Mouse (Mus musculus): ENCODE data around the gene Ap2m1. TPM values are rescaled to one million over a fixed set of nuclear protein-coding genes. Genes with fewer than 3 reads are reported as not detected.

Gene Ap2m1
- polyA plus RNA-seq, 1 experiment from 2014 or later = 584 TPM

DNA sequence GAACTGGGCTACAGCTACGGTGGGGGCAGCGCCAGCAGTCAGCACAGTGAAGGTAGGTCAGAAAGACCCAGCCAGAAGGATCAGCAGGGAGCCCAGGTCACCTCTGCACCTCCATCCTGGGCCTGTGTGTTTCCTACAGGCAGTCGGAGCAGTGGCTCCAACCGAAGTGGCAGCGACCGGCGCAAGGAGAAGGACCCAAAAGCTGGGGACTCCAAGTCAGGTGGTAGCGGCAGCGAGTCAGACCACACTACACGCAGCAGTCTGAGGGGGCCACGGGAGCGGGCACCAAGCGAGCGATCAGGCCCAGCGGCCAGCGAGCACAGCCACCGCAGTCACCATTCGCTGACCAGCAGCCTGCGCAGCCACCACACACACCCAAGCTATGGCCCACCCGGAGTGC is 4.3 kb upstream of the Ap2m1 start:
- Histone ChIP-seq H3K9ac (no peak overlapping the region), H3K4me2 (replicated peaks) (no peak overlapping the region), H3K4me3 (replicated peaks) (no peak overlapping the region), H3K27me3 (no peaks in the 10 kb centered on the region), H3K9me3 (replicated peaks) (no peaks in the 10 kb centered on the region), H3K36me3 (peaks cover 75% of the 10 kb centered on the region), H3K27ac (replicated peaks) (no peak overlapping the region), H3K4me1 (peaks cover 2% of the 10 kb centered on the region; the same call in 1 of the 2 replicates)
- no peak for ATAC-seq (ENCODE audit: insufficient number of reproducible peaks, low FRiP score, low TSS enrichment, low read depth)
- WGBS = 97% methylated on average over 20 of the region's 20 CpGs

DNA sequence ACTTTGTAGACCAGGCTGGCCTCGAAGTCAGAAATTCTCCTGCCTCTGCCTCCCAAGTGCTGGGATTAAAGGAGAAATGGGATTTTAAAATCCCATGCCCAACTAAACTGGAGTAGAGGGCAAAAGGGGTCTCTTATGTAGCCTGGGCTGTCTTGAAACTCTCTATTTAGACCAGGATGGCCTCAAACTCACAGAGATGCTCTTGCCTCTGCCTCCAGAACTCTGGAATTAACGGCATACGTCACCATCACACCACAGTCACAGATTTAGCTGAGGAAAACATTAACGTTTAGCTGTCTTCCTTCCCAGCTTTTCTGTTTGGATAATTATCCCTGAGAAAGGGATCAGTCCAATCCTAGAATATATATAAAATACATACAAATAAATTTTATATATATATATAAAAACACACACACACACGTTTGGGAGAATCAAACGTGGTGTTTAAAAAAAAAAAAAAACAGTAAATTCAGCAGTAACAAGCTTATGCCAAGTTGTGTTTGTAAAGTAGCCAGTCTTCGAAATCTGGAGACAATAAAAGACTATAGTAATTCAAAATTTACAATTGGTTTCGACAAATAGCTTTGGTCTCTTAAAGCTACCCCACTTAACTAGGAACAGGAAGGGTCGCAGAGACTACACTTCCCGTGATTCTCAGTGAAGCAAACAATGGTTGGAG is 522 bp upstream of the Ap2m1 start:
- no peak overlapping the region for H3K9ac ChIP-seq
- no peak for ATAC-seq (ENCODE audit: insufficient number of reproducible peaks, low FRiP score, low TSS enrichment, low read depth)
- H3K4me2 ChIP-seq (replicated peaks) = peak overlapping the region; percentile 28; the same call in 1 of the 2 replicates
- H3K4me1 ChIP-seq = peaks cover 24% of the 10 kb centered on the region
- no peak overlapping the region for H3K27ac ChIP-seq (replicated peaks)
- no peaks in the 10 kb centered on the region for H3K27me3 ChIP-seq
- H3K36me3 ChIP-seq = peaks cover 58% of the 10 kb centered on the region
- 36% methylated on average over 10 of the region's 10 CpGs for WGBS
- no peak overlapping the region for H3K4me3 ChIP-seq (replicated peaks)
- no peaks in the 10 kb centered on the region for H3K9me3 ChIP-seq (replicated peaks)

DNA sequence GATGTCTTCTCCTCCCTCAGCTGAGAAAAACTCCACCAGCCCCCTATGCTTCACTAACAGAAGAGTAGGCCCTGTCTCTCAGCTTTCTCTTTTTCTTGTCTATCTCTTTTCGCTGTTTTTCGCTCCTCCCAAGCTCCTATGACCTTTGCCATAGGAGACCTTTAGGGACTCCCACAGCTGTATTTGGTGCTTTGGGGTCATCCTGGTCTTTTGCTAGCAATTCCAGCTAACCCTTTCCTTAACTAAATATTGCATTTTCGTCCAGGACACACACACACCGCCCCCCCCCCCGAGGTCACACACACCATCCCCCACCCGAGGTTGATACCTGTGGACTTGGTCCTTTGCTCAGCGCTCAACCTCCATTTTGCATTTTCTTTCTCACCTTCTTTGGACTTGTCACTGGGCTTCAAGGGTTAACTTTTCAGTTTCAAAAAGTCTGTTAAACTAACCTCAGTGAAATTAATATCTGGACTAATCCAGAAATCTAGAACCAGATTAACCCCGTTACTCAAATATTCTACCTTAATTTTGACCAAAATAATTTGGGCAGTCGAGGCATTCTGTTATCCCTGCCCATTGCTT is 895 bp downstream of the Ap2m1 start:
- H3K27ac ChIP-seq (replicated peaks) = peak overlapping the region; percentile 88
- no peaks in the 10 kb centered on the region for H3K27me3 ChIP-seq
- peak overlapping the region; percentile 67 for H3K4me2 ChIP-seq (replicated peaks)
- H3K36me3 ChIP-seq = peaks cover 58% of the 10 kb centered on the region
- ATAC-seq (ENCODE audit: insufficient number of reproducible peaks, low FRiP score, low TSS enrichment, low read depth) = no peak
- peaks cover 24% of the 10 kb centered on the region for H3K4me1 ChIP-seq
- H3K9ac ChIP-seq = peak overlapping the region; percentile 93
- peak overlapping the region; percentile 93 for H3K4me3 ChIP-seq (replicated peaks)
- H3K9me3 ChIP-seq (replicated peaks) = no peaks in the 10 kb centered on the region
- WGBS = 26% methylated on average over 9 of the region's 9 CpGs

DNA sequence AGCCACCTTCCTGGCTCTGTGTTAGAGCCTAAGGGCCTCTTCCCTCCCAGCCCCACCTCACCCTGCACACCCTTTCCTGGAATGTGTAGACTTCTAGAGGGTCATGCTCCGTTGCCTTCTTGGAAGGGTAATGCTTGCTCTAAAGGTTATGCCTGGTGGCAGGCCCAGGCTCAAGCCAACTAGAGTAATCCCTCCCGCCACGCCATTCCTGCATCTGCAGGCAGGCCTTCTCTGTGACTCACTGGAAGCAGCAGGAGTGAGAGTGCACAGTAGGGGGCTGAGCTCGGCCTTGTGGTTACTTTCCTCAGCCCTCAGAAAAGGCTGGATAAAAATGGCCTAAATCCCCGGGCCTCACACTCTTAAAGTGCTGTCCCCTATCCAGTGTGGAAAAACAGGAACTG is 1.8 kb downstream of the Ap2m1 start:
- peak overlapping the region; percentile 13 for H3K9ac ChIP-seq
- H3K4me3 ChIP-seq (replicated peaks) = peak overlapping the region; percentile 93
- no peaks in the 10 kb centered on the region for H3K9me3 ChIP-seq (replicated peaks)
- 22% methylated on average over 5 of the region's 5 CpGs for WGBS
- H3K27ac ChIP-seq (replicated peaks) = peak overlapping the region; percentile 44; the same call in 1 of the 2 replicates
- peaks cover 58% of the 10 kb centered on the region for H3K36me3 ChIP-seq
- H3K4me1 ChIP-seq = peaks cover 24% of the 10 kb centered on the region
- H3K4me2 ChIP-seq (replicated peaks) = peak overlapping the region; percentile 67
- no peak for ATAC-seq (ENCODE audit: insufficient number of reproducible peaks, low FRiP score, low TSS enrichment, low read depth)
- no peaks in the 10 kb centered on the region for H3K27me3 ChIP-seq

DNA sequence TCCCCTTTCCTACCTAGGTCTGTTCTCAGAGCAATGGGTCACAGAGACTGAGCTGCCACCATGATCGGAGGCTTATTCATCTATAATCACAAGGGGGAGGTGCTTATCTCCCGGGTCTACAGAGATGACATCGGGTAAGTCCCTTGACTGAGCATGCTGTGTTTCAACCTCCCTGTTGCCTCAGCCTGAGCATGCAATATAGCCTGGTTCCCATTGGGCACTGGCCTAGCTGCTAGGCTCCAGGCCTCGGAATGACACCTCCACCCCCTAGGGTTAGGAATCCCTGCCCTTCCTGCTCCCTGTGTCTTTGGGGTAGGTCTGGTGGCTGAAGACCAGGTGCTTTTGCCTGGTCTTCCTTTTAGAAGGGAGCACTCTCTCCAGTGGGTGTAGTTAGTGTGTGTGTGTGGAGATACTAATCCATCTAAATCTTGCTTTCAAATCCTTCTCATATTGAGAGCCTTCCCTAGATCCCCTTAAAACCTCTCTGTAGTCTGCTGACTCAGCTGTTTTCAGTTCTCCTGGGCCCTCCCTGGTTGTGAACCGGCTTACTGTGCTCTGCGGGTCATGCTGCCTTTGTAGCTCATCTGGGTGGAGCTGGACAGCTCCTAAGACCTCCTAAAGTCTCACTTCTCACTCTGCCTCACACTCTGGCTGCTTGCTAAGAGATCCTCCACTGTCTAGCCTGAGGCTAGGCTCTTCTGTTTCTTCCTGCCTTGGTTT is 2.5 kb downstream of the Ap2m1 start:
- H3K9me3 ChIP-seq (replicated peaks) = no peaks in the 10 kb centered on the region
- H3K4me3 ChIP-seq (replicated peaks) = peak overlapping the region; percentile 93
- H3K36me3 ChIP-seq = peaks cover 59% of the 10 kb centered on the region
- H3K27ac ChIP-seq (replicated peaks) = no peak overlapping the region
- H3K27me3 ChIP-seq = no peaks in the 10 kb centered on the region
- peaks cover 24% of the 10 kb centered on the region for H3K4me1 ChIP-seq
- peak overlapping the region; percentile 67 for H3K4me2 ChIP-seq (replicated peaks)
- 38% methylated on average over 6 of the region's 6 CpGs for WGBS
- H3K9ac ChIP-seq = peak overlapping the region; percentile 13
- no peak for ATAC-seq (ENCODE audit: insufficient number of reproducible peaks, low FRiP score, low TSS enrichment, low read depth)

DNA sequence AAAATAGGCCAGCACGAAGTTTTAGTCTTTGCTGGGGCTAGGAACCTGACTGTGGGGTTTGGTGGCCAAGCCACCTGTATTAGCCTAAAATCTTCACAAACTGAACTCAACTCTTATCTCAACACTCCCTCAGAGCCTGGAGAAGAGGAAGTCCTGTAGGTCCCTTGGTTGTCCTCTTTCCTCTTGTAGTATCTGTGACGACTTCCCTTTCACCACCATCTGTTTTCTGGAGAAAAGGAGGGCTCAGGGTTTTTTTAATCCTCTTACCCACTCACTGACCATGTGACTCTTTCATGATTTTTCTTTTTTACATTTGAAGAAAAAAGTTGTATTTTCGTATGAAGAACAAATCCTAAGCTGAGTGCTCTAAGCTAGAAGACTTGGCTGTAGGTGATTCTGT is 4.4 kb downstream of the Ap2m1 start:
- no peak overlapping the region for H3K4me3 ChIP-seq (replicated peaks)
- no peak for ATAC-seq (ENCODE audit: insufficient number of reproducible peaks, low FRiP score, low TSS enrichment, low read depth)
- 70% methylated on average over 3 of the region's 3 CpGs for WGBS
- peaks cover 64% of the 10 kb centered on the region for H3K36me3 ChIP-seq
- no peaks in the 10 kb centered on the region for H3K9me3 ChIP-seq (replicated peaks)
- H3K4me1 ChIP-seq = peaks cover 24% of the 10 kb centered on the region
- H3K9ac ChIP-seq = no peak overlapping the region
- no peaks in the 10 kb centered on the region for H3K27me3 ChIP-seq
- H3K27ac ChIP-seq (replicated peaks) = no peak overlapping the region
- no peak overlapping the region for H3K4me2 ChIP-seq (replicated peaks)

DNA sequence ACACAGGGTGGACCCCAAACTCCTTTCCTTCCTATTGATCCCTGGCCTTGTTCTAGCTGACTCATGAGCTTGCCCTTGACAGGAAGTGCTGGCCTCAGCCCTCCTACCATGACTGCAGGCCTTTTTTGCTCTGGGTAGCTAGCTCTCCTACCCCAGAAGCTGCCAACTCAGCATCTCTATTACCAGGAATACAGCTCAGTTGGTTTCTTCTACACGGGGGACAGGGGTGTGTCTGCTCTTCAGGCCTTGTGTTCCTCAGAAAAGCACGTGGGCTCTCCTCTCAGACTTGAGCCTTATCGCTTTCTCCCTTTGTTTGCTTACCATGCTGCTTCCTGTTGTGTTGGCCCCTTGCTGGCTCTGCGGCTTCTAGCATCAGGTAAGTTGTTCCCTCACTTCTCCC is 5.2 kb downstream of the Ap2m1 start:
- Histone ChIP-seq H3K9ac (no peak overlapping the region), H3K4me1 (peaks cover 24% of the 10 kb centered on the region), H3K27me3 (no peaks in the 10 kb centered on the region), H3K4me3 (replicated peaks) (no peak overlapping the region), H3K27ac (replicated peaks) (no peak overlapping the region), H3K4me2 (replicated peaks) (no peak overlapping the region), H3K36me3 (peaks cover 71% of the 10 kb centered on the region), H3K9me3 (replicated peaks) (no peaks in the 10 kb centered on the region)
- no peak for ATAC-seq (ENCODE audit: insufficient number of reproducible peaks, low FRiP score, low TSS enrichment, low read depth)
- WGBS = 87% methylated on average over 4 of the region's 4 CpGs

DNA sequence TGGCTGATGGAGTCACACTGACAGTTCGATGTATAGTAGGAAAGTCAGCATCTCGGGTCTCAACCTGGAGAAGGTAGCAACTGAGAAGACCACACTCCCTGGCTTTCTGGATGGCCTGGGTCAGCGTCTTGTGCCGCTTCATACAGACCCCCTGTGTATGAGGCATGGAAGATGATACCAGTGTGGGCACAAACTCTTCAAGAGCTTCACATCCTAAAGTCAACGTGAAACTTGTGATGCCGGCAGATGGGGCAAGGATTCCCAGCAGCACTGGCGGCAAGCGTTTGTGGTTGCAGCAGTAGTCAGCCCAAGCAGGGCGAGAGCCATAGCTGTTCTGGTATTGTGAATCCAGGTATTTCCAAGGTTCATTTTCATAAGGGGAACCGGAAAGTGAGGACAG is 10.4 kb downstream of the Ap2m1 start:
- 87% methylated on average over 10 of the region's 10 CpGs for WGBS
- H3K36me3 ChIP-seq = peaks cover 56% of the 10 kb centered on the region

DNA sequence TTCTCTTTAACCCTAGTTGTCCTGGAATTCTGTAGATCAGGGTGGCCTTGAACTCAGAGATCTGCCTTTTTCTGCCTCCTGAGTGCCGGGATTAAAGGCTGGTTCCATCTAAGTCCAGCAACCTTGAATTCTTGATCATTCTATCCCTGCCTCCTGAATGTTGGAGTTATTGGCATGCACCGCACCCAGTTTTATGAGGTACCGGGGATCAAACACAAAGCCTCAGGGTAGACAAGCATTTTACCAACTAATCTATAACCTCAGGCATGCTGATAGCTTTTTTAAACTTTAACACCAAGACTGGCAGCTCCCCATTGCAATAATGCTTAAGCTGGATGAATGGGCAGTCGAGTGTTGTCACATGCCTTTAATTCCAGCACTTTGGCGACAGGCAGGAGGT is 12.1 kb downstream of the Ap2m1 start:
- Histone ChIP-seq H3K27me3 (no peaks in the 10 kb centered on the region), H3K9ac (peak overlapping the region; percentile 62; the same call in 1 of the 2 replicates), H3K27ac (replicated peaks) (peak overlapping the region; percentile 83), H3K36me3 (peaks cover 55% of the 10 kb centered on the region), H3K4me2 (replicated peaks) (peak overlapping the region; percentile 73), H3K9me3 (replicated peaks) (no peaks in the 10 kb centered on the region), H3K4me3 (replicated peaks) (peak overlapping the region; percentile 81), H3K4me1 (peaks cover 21% of the 10 kb centered on the region)
- whole genome bisulfite sequencing = 44% methylated on average over 5 of the region's 5 CpGs
- no peak for ATAC-seq (ENCODE audit: insufficient number of reproducible peaks, low FRiP score, low TSS enrichment, low read depth)

More for the DNA sequence above, 10.4 kb downstream of the Ap2m1 start:
- Histone ChIP-seq H3K4me1 (peaks cover 21% of the 10 kb centered on the region), H3K9me3 (replicated peaks) (no peaks in the 10 kb centered on the region), H3K4me2 (replicated peaks) (no peak overlapping the region), H3K27ac (replicated peaks) (no peak overlapping the region), H3K27me3 (no peaks in the 10 kb centered on the region), H3K4me3 (replicated peaks) (no peak overlapping the region), H3K9ac (no peak overlapping the region)
- ATAC-seq (ENCODE audit: insufficient number of reproducible peaks, low FRiP score, low TSS enrichment, low read depth) = no peak

DNA sequence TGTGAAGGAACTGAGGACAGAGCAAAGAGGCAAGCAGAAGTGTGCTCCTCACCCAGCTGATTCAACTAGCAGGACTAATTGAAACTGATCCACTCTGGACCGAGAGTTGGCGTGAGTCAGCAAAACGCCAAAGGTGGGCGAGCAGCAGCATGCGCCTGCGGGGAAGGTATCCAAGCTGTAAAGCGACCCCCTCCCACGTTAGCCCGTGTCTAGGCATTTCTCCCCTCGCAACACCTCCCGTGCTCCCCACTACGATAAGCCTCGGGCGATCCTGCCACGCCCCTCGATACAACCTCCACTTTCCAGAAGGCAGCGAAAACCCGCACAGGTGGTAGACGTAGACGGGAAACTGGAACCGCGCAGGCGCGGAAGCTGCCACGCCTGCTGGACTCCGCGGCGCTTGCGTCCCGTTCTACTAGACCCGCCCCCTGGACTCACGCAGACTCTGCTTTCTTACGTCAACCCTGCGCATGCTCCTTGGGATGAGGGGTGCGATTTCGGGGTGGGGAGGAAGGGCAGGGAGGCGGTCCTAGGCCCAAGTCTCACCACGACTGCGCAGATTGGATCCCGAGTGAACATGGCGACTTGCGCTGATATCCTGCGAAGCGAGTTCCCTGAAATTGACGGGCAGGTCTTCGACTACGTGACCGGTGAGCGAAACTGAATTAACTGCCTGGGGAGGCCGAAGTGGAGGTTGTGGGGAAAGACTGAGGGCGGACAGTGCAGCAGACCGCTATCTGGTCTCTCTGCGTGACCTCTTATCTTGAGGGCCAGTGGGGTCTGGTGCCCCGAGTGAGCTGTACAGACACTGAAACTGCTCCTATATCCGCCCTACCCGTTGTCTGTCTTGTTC is 13.0 kb downstream of the Ap2m1 start, which contains the start of gene Abcf3:
Abcf3 (plus strand) TSS at position 482 of the 853 bp plus-strand sequence.
- Histone ChIP-seq H3K36me3 (peaks cover 56% of the 10 kb centered on the region), H3K9ac (peak within 1 kb of the TSS; percentile 83), H3K27ac (replicated peaks) (peak within 1 kb of the TSS; percentile 83), H3K4me2 (replicated peaks) (peak within 1 kb of the TSS; percentile 78), H3K4me3 (replicated peaks) (peak within 1 kb of the TSS; percentile 81), H3K9me3 (replicated peaks) (no peaks in the 10 kb centered on the region), H3K4me1 (peaks cover 21% of the 10 kb centered on the region), H3K27me3 (no peaks in the 10 kb centered on the region)
- under 1% methylated on average over 56 of the region's 56 CpGs for WGBS
- peak; percentile 98 for ATAC-seq (ENCODE audit: insufficient number of reproducible peaks, low FRiP score, low TSS enrichment, low read depth)

Measured in embryonic facial prominence, embryonic 15.5 days (tissue).